Mouse (Mus musculus) adrenal gland, postnatal 14 days (tissue): ENCODE data around the gene Sp1. TPM values are rescaled to one million over a fixed set of nuclear protein-coding genes. Genes with fewer than 3 reads are reported as not detected.

ENCODE experiments used
- DNase-seq: peaks from one replicate; pipeline ENCODE4 v3.0.0; 2021; ENCODE audit warnings: mixed read lengths
- total RNA-seq: library from RNA; stranded (reverse); gene quantifications from 2 replicates; pipeline ENCODE4 v1.2.3, GENCODE M21; 2021

Gene Sp1
- total RNA-seq, 1 experiment from 2014 or later: 73.7 TPM

- no peak for DNase-seq
These were observed 77.2 kb downstream of the Sp1 start for GRCm38 (mm10) chr15:102483136-102483535.

GRCm38 (mm10) chr15:102485853-102486252, 79.9 kb downstream of the Sp1 start:
- no peak for DNase-seq

Other genes starting within 250 kb of the Sp1 start
- 58.4 and 83.0 TPM in 2 replicates for gene Zfp740, start 202.9 kb upstream of the Sp1 start, total RNA-seq
- gene Csad, start 201.4 kb upstream of the Sp1 start, total RNA-seq: 115 and 120 TPM in 2 replicates
- gene Itgb7, start 174.2 kb upstream of the Sp1 start, total RNA-seq: 3.0 and 18.4 TPM in 2 replicates
- gene Rarg, start 148.6 kb upstream of the Sp1 start, total RNA-seq: 25.5 and 27.8 TPM in 2 replicates
- not detected in 2 replicates for gene Gm9918, start 135.6 kb upstream of the Sp1 start, total RNA-seq
- 29.9 and 34.3 TPM in 2 replicates for gene Mfsd5, start 126.7 kb upstream of the Sp1 start, total RNA-seq
- gene Espl1, start 109.9 kb upstream of the Sp1 start, total RNA-seq: 6.6 and 10.7 TPM in 2 replicates
- 330 and 361 TPM in 2 replicates for gene Pfdn5, start 80.0 kb upstream of the Sp1 start, total RNA-seq
- 52.7 and 59.2 TPM in 2 replicates for gene Myg1, start 74.4 kb upstream of the Sp1 start, total RNA-seq
- gene Aaas, start 55.4 kb upstream of the Sp1 start, total RNA-seq: 22.5 and 23.2 TPM in 2 replicates
- not detected in 2 replicates for gene Sp7, start 39.0 kb upstream of the Sp1 start, total RNA-seq
- 1.5 and 1.6 TPM in 2 replicates for gene Amhr2, start 39.2 kb downstream of the Sp1 start, total RNA-seq
- gene Prr13, start 52.9 kb downstream of the Sp1 start, total RNA-seq: 75.6 and 89.5 TPM in 2 replicates
- 726 and 812 TPM in 2 replicates for gene Pcbp2, start 64.4 kb downstream of the Sp1 start, total RNA-seq
- gene Gm10337, start 97.6 kb downstream of the Sp1 start, total RNA-seq: not detected in 2 replicates
- 8.2 and 9.4 TPM in 2 replicates for gene Map3k12, start 110.9 kb downstream of the Sp1 start, total RNA-seq
- 34.2 and 35.0 TPM in 2 replicates for gene Tarbp2, start 112.0 kb downstream of the Sp1 start, total RNA-seq
- 4.1 and 4.8 TPM in 2 replicates for gene Npff, start 118.8 kb downstream of the Sp1 start, total RNA-seq
- 2.8 TPM in 1 of 2 replicates, not detected in the other for gene Gm28047, start 218.9 kb downstream of the Sp1 start, total RNA-seq
- gene Atf7, start 219.3 kb downstream of the Sp1 start, total RNA-seq: 76.1 and 86.7 TPM in 2 replicates